Mouse (Mus musculus): ENCODE measurements around the gene Frs2. TPM values are rescaled to one million over a fixed set of nuclear protein-coding genes. Genes with fewer than 3 reads are reported as not detected.
"Not testable (repeated sequence)": the region's sequence is repeated elsewhere in the genome, so short reads cannot be mapped to it uniquely, and the experiment has no call there.

Gene Frs2
- polyA plus RNA-seq, 1 experiment = 33.4 TPM

- no peak for DNase-seq (ENCODE audit: extremely low spot score in 1 of 2, low spot score in 1 of 2)
Observed at GRCm38 (mm10) chr10:117049253-117049652, 99.1 kb downstream of the Frs2 start.

- DNase-seq (ENCODE audit: extremely low spot score in 1 of 2, low spot score in 1 of 2) = peak in 1 of 2 experiments; percentile 31
Observed at GRCm38 (mm10) chr10:117045175-117046056, 102.9 kb downstream of the Frs2 start, which contains the start of gene Lrrc10. Gene Lrrc10 (plus strand): TSS chr10:117045341.

- DNase-seq (ENCODE audit: extremely low spot score in 1 of 2, low spot score in 1 of 2) = not testable (repeated sequence)
Observed at GRCm38 (mm10) chr10:117043497-117044166, 104.7 kb downstream of the Frs2 start.

GRCm38 (mm10) chr10:117042295-117042694, 106.0 kb downstream of the Frs2 start:
- DNase-seq (ENCODE audit: extremely low spot score in 1 of 2, low spot score in 1 of 2) = no peak

- peak in 1 of 2 experiments; percentile 55 for DNase-seq (ENCODE audit: extremely low spot score in 1 of 2, low spot score in 1 of 2)
Observed at GRCm38 (mm10) chr10:117040355-117040754, 108.0 kb downstream of the Frs2 start.

- DNase-seq (ENCODE audit: extremely low spot score in 1 of 2, low spot score in 1 of 2) = peak; percentile 52 to 92
Observed at GRCm38 (mm10) chr10:117033785-117034184, 114.5 kb downstream of the Frs2 start.

GRCm38 (mm10) chr10:117031160-117031559, 117.2 kb downstream of the Frs2 start:
- no peak for DNase-seq (ENCODE audit: extremely low spot score in 1 of 2, low spot score in 1 of 2)

GRCm38 (mm10) chr10:117026176-117026575, 122.2 kb downstream of the Frs2 start:
- no peak for DNase-seq (ENCODE audit: extremely low spot score in 1 of 2, low spot score in 1 of 2)

- not testable (repeated sequence) for DNase-seq (ENCODE audit: extremely low spot score in 1 of 2, low spot score in 1 of 2)
Observed at GRCm38 (mm10) chr10:117025776-117026175, 122.6 kb downstream of the Frs2 start.

- no peak for DNase-seq (ENCODE audit: extremely low spot score in 1 of 2, low spot score in 1 of 2)
Observed at GRCm38 (mm10) chr10:117023693-117024092, 124.6 kb downstream of the Frs2 start.

GRCm38 (mm10) chr10:117021020-117021754, 127.1 kb downstream of the Frs2 start:
- DNase-seq (ENCODE audit: extremely low spot score in 1 of 2, low spot score in 1 of 2) = no peak

Other genes starting within 250 kb of the Frs2 start
- 35.2 and 54.2 TPM in 2 replicates for gene Rab3ip, start 197.8 kb downstream of the Frs2 start, polyA plus RNA-seq (2012; rRNA removed)
- not detected in 2 replicates for gene Gm10271, start 175.9 kb downstream of the Frs2 start, polyA plus RNA-seq (2012; rRNA removed)
- 0.08 and 0.18 TPM in 2 replicates for gene Best3, start 162.2 kb downstream of the Frs2 start, polyA plus RNA-seq (2012; rRNA removed)
- gene Lrrc10, start 103.2 kb downstream of the Frs2 start, polyA plus RNA-seq (2012; rRNA removed) = not detected in 2 replicates
- 138 and 146 TPM in 2 replicates for gene Cct2, start 84.7 kb downstream of the Frs2 start, polyA plus RNA-seq (2012; rRNA removed)
- gene Yeats4, start 76.0 kb upstream of the Frs2 start, polyA plus RNA-seq (2012; rRNA removed) = 55.9 and 57.8 TPM in 2 replicates
- gene 9530003J23Rik, start 90.2 kb upstream of the Frs2 start, polyA plus RNA-seq (2012; rRNA removed) = not detected in 2 replicates
- 13.5 and 18.9 TPM in 2 replicates for gene Lyz2, start 133.8 kb upstream of the Frs2 start, polyA plus RNA-seq (2012; rRNA removed)
- 0.16 and 0.23 TPM in 2 replicates for gene Lyz1, start 144.3 kb upstream of the Frs2 start, polyA plus RNA-seq (2012; rRNA removed)
- gene Cpsf6, start 231.5 kb upstream of the Frs2 start, polyA plus RNA-seq (2012; rRNA removed) = 64.5 and 68.6 TPM in 2 replicates